Mouse (Mus musculus) limb, embryonic 11.5 days (tissue): ENCODE data around the gene Taok3. TPM values are rescaled to one million over a fixed set of nuclear protein-coding genes. Genes with fewer than 3 reads are reported as not detected.

Experiments used
- ATAC-seq: fragments of 200-750 bp; cut with Nextera tagmentation; 2 replicates; pipeline ENCODE4 v1.8.0; 2017; ENCODE audit warnings: low read depth; ENCODE audit not compliant: insufficient number of reproducible peaks, low FRiP score, low TSS enrichment
- DNase-seq: peaks from one replicate; pipeline ENCODE4 v3.0.0-alpha.2; 2015; ENCODE audit warnings: low spot score
- H3K27ac ChIP-seq: fragments of 300-500 bp; sonication (generic); replicated peaks from 2 replicates; pipeline ENCODE4 v1.5.1; 2014; ENCODE audit warnings: low read depth, mild to moderate bottlenecking, low read length
- H3K27me3 ChIP-seq: fragments of 300-500 bp; sonication (generic); 2 replicates; pipeline ENCODE4 v1.6.1; 2014; ENCODE audit warnings: mild to moderate bottlenecking, low read length, mixed read lengths; ENCODE audit not compliant: control insufficient read depth, insufficient read depth
- H3K36me3 ChIP-seq: fragments of 300-500 bp; sonication (generic); 2 replicates; pipeline ENCODE4 v1.6.1; 2014; ENCODE audit warnings: mild to moderate bottlenecking, low read length, moderate library complexity, mixed read lengths; ENCODE audit not compliant: control insufficient read depth, insufficient read depth
- H3K4me1 ChIP-seq: fragments of 300-500 bp; sonication (generic); 2 replicates; pipeline ENCODE4 v1.6.1; 2014; ENCODE audit warnings: low read length, mixed read lengths; ENCODE audit not compliant: control insufficient read depth, insufficient read depth
- H3K4me2 ChIP-seq: fragments of 300-500 bp; sonication (generic); 2 replicates; pipeline ENCODE4 v1.6.1; 2014; ENCODE audit warnings: low read depth, mild to moderate bottlenecking, moderate library complexity; ENCODE audit not compliant: severe bottlenecking
- H3K4me3 ChIP-seq: fragments of 300-500 bp; sonication (generic); 2 replicates; pipeline ENCODE4 v1.5.1; 2014; ENCODE audit warnings: low read depth, low read length
- H3K9ac ChIP-seq: fragments of 300-500 bp; sonication (generic); 2 replicates; pipeline ENCODE4 v1.6.1; 2014; ENCODE audit warnings: mild to moderate bottlenecking, low read length
- H3K9me3 ChIP-seq: fragments of 300-500 bp; sonication (generic); 2 replicates; pipeline ENCODE4 v1.6.1; 2016; ENCODE audit warnings: low read length; ENCODE audit not compliant: control insufficient read depth
- WGBS: fragments of 180-500 bp; shearing (Covaris S2); extraction: QIAGEN DNeasy Blood & Tissue Kit; methylation state at CpG from one replicate; pipeline ENCODE4 v1.1.7; 2014; 5-methylcytosine and 5-hydroxymethylcytosine counted together
- polyA plus RNA-seq: library from polyadenylated mRNA; unstranded; fragments of >200 nt; fragmentation: Nextera tagmentation; extraction: Ambion mirVana; gene quantifications from 2 replicates; pipeline ENCODE4 v1.2.1, GENCODE M21; 2014

Gene Taok3
- polyA plus RNA-seq, 1 experiment from 2014 or later: 6.1 TPM

DNA sequence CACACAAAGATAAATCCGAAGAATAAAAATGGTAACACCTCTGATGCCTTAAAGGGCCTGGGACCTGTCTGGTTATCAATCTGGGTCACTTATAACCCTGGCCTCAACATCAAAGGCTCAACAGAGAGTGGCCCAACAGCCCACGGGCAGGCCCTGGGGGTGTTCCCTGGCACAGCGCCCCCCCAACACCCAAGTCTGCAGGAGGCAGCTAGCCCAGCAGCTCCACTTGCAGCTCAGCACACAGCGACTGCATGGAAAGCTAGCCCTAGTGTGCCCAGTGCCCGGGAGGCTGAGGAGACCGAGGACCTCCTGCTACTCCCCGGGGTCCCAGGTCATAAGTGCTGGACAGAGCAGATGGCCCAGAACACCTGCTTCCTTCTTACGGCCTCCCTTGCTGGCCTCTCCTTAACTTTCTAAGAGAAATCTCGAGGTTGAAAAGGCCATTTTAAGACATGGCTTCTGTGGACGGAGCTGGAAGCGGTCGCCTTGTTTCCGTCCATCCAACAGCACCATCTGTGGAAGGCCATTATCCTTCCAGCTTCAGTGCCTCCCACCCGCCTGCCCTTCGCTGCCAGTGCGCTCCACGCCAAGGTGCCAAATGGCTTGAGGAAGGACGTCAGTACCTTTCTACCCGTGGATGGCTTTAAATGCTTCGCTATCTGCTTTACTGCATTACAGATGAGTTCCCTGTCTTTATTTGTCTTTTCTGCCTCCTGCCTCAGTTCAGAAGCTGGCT is 16.6 kb upstream of the Taok3 start:
- Histone ChIP-seq H3K36me3 (peaks cover 24% of the 10 kb centered on the region), H3K4me3 (no peak overlapping the region), H3K4me1 (no peaks in the 10 kb centered on the region), H3K27me3 (no peaks in the 10 kb centered on the region), H3K27ac (no peak overlapping the region), H3K9ac (no peak overlapping the region), H3K4me2 (no peak overlapping the region), H3K9me3 (no peaks in the 10 kb centered on the region)
- 92% methylated on average over 20 of the region's 20 CpGs for WGBS
- DNase-seq: no peak
- ATAC-seq: no peak

DNA sequence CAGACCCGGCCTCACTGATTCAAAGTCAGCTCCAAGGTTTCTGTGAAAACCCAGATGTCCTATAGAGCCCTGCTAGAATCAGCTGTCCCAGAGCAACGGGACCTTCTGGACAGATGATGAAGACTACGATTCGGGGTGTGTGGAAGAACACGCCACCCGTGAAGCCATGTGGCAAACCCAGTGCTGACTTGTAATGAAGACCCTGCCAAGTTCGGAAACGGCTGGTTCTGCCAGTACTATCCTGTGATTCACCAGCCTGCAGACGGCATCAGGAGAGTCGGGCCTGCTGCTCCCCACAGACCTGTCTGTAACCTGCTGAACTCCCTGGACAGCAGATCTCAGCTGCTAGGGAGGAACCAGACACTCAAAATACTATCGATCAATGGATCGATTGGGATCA is 15.6 kb upstream of the Taok3 start:
- no peak for ATAC-seq
- no peak overlapping the region for H3K4me3 ChIP-seq
- H3K9ac ChIP-seq: no peak overlapping the region
- no peaks in the 10 kb centered on the region for H3K27me3 ChIP-seq
- peaks cover 27% of the 10 kb centered on the region for H3K36me3 ChIP-seq
- H3K9me3 ChIP-seq: no peaks in the 10 kb centered on the region
- no peak overlapping the region for H3K27ac ChIP-seq
- H3K4me1 ChIP-seq: no peaks in the 10 kb centered on the region
- DNase-seq: no peak
- WGBS: 95% methylated on average over 12 of the region's 12 CpGs
- no peak overlapping the region for H3K4me2 ChIP-seq

DNA sequence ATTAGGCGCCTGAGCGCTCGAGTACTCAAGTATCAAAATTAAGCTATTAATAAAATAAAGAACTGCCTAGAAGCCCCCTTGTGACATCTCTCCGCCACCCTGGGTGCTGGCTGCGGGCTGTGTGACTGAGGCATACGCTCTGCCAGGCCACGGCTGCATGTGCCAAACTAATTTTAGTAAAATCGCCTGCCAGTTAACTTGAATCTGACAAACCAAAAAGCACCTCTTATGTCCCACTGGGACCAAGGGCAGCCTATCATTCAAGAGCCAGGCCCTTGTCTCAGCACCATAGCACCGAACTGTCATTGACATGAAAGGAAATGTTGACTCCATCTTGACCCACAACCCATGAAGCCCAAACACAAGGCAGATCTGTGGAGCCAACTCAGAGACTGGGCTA is 14.2 kb upstream of the Taok3 start:
- Histone ChIP-seq H3K4me2 (no peak overlapping the region), H3K9me3 (no peaks in the 10 kb centered on the region), H3K4me3 (no peak overlapping the region), H3K4me1 (no peaks in the 10 kb centered on the region), H3K9ac (no peak overlapping the region), H3K27me3 (no peaks in the 10 kb centered on the region), H3K27ac (no peak overlapping the region), H3K36me3 (peaks cover 20% of the 10 kb centered on the region)
- DNase-seq: no peak
- no peak for ATAC-seq
- WGBS: 93% methylated on average over 9 of the region's 9 CpGs

DNA sequence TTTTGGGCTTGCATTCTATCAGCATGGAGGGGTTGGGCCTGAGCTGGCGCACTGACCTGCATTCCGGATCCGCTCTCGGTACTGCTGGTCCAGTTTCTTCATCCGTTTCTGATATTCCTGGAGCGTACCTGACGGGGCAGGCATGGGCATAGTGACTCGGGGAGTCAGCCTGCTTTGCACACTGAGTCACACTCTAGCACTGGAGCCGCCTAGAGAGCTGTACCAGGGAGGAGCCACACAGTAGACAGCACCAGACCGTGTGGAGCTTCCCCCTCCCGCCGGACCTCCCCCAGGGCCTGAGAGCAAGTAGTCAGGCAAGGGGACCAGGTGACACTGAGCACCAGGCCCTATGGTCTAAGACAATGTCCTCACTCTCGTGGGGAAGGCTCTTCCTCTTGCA is 11.6 kb upstream of the Taok3 start:
- Histone ChIP-seq H3K9ac (no peak overlapping the region), H3K36me3 (peaks cover 13% of the 10 kb centered on the region), H3K27me3 (no peaks in the 10 kb centered on the region), H3K27ac (no peak overlapping the region), H3K4me2 (no peak overlapping the region), H3K9me3 (no peaks in the 10 kb centered on the region), H3K4me3 (no peak overlapping the region), H3K4me1 (no peaks in the 10 kb centered on the region)
- WGBS: 92% methylated on average over 13 of the region's 13 CpGs
- ATAC-seq (no peak), DNase-seq (no peak)

DNA sequence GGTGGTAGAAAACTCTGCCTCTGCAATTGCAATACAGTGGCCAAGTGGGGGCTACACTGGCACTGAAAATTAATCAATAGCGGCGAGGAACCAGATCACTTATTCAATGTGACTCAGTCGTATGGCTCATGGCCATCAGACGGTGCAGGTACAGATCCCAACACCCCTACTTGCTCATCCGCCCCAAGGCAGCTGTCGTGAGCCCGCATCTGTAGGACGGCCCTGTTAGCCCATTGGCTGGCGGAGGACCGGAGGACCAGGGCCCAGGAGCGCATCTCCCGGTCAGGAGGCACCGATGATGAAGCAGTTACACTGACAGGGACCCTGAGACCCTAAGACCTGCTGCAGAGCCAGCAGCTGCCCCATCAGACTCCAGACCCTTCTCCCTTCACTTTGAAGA is 11.2 kb upstream of the Taok3 start:
- Histone ChIP-seq H3K4me2 (no peak overlapping the region), H3K4me3 (no peak overlapping the region), H3K27ac (no peak overlapping the region), H3K4me1 (no peaks in the 10 kb centered on the region), H3K9ac (no peak overlapping the region), H3K36me3 (peaks cover 13% of the 10 kb centered on the region), H3K27me3 (no peaks in the 10 kb centered on the region), H3K9me3 (no peaks in the 10 kb centered on the region)
- WGBS: 97% methylated on average over 13 of the region's 13 CpGs
- ATAC-seq (no peak), DNase-seq (no peak)

DNA sequence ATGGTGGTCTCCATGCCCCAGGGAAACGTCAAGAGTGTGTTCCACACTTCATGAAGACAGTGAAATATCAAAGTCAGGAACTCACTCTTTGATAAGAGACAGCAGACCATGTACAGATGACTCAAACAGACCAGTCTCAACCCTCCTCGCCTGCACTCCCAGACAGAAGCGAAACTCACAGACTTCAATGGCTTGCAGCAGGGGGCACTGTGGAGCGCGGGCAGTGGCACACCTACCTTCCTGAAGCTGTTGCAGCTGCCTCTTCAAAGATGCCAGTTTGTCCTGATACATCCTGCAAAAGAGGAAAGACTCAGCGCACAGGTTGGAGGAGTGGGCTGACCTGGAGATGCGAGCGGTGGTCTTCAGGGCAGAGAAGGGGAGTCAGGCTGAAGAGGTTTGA is 10.4 kb upstream of the Taok3 start:
- ATAC-seq: no peak
- 90% methylated on average over 8 of the region's 8 CpGs for WGBS
- no peak overlapping the region for H3K9ac ChIP-seq
- H3K27me3 ChIP-seq: no peaks in the 10 kb centered on the region
- no peaks in the 10 kb centered on the region for H3K9me3 ChIP-seq
- peaks cover 8% of the 10 kb centered on the region for H3K36me3 ChIP-seq
- H3K27ac ChIP-seq: no peak overlapping the region
- no peak for DNase-seq
- no peak overlapping the region for H3K4me2 ChIP-seq
- H3K4me3 ChIP-seq: no peak overlapping the region
- no peaks in the 10 kb centered on the region for H3K4me1 ChIP-seq

DNA sequence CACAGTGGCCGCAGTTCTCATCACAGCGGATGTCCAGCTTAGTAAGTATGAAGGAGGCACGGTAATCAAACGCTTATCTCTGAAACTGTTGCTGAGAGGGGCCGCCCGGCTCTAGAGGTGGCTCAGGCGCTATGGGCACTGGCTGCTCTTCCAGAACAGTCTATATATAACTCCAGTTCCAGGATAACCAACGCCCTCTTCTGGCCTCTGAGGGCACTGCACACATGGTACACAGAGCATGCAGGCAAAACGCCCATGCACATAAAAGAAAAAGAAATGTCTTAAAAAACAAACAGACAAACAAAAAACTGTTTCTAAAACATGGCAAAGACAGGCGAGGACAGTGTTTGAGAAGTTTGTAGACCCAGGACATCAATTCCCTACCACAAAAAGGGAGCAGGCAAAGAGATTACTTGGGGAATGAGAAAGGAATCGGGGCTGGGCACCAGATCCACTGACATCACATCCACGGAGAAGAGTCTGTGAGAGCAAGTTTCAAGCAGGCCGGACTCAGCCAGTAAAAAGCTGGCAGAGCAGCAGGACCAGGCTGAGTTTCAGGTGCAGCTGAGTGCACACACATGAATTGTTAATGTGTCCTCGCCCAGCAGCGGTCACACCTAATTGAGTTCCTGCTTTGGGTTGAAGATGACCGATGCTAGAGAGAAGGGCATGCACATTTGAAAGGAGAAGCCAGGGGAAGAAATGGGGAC is 8.7 kb upstream of the Taok3 start:
- ATAC-seq: no peak
- H3K9ac ChIP-seq: no peak overlapping the region

DNA sequence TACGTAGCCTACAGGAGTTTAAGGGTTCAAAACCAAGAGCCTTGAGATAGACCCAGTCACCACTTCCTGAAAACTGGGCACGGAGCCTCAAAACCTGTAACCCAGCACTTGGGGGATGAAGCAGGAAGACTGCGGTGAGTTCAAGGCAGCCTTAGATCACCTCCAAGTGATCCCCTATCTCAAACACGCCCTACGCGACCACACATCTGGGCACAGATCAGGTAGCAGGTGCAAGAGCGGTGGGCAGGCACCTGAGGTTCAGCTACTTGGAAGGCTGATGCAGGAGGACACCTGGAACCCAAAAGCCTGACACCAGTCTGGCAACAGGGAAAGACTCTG is 8.2 kb upstream of the Taok3 start:
- H3K4me1 ChIP-seq: peaks cover 2% of the 10 kb centered on the region; the same call in 1 of the 2 replicates
- peaks cover 2% of the 10 kb centered on the region; the same call in 1 of the 2 replicates for H3K36me3 ChIP-seq
- H3K9me3 ChIP-seq: no peaks in the 10 kb centered on the region
- no peaks in the 10 kb centered on the region for H3K27me3 ChIP-seq
- no peak overlapping the region for H3K4me2 ChIP-seq
- WGBS: 94% methylated on average over 7 of the region's 7 CpGs
- no peak overlapping the region for H3K27ac ChIP-seq
- no peak overlapping the region for H3K9ac ChIP-seq
- DNase-seq (no peak), ATAC-seq (no peak)
- no peak overlapping the region for H3K4me3 ChIP-seq

More for the DNA sequence above, 8.7 kb upstream of the Taok3 start:
- Histone ChIP-seq H3K9me3 (no peaks in the 10 kb centered on the region), H3K4me2 (no peak overlapping the region), H3K27ac (no peak overlapping the region), H3K27me3 (no peaks in the 10 kb centered on the region), H3K4me1 (peaks cover under 1% of the 10 kb centered on the region; the same call in 1 of the 2 replicates), H3K36me3 (peaks cover 2% of the 10 kb centered on the region; the same call in 1 of the 2 replicates), H3K4me3 (no peak overlapping the region)
- WGBS: 93% methylated on average over 16 of the region's 16 CpGs
- DNase-seq: no peak
